Mouse (Mus musculus) lung, postnatal 0 days (tissue): ENCODE data around the gene Krt78.

ENCODE experiments used
- CTCF ChIP-seq: IDR thresholded peaks from 2 replicates; pipeline ENCODE4 v1.5.1; 2016; ENCODE audit warnings: antibody characterized with exemption, mild to moderate bottlenecking
- EP300 ChIP-seq: IDR thresholded peaks from 2 replicates; pipeline ENCODE4 v1.6.1; 2016; ENCODE audit warnings: antibody characterized with exemption, mild to moderate bottlenecking, control low read depth

- TF ChIP-seq CTCF (no peak), EP300 (no peak)
These were observed 40.3 kb upstream of the Krt78 start for GRCm38 (mm10) chr15:101994365-101994764.
